Mouse (Mus musculus) kidney, embryonic 14.5 days (tissue): ENCODE data around the gene Sgip1. TPM values are rescaled to one million over a fixed set of nuclear protein-coding genes. Genes with fewer than 3 reads are reported as not detected.

Source experiments
- ATAC-seq: fragments of 200-750 bp; cut with Nextera tagmentation; 2 replicates; pipeline ENCODE4 v1.8.0; 2017; ENCODE audit warnings: moderate number of reproducible peaks, mild to moderate bottlenecking, moderate TSS enrichment, moderate library complexity; ENCODE audit not compliant: low FRiP score, low TSS enrichment
- H3K27ac ChIP-seq: fragments of 300-500 bp; sonication (generic); 2 replicates; pipeline ENCODE4 v1.5.1; 2014; ENCODE audit warnings: low read depth, mild to moderate bottlenecking, low read length, moderate library complexity, mixed read lengths
- H3K27me3 ChIP-seq: fragments of 300-500 bp; sonication (generic); 2 replicates; pipeline ENCODE4 v1.6.1; 2014; ENCODE audit warnings: mild to moderate bottlenecking, low read length; ENCODE audit not compliant: control insufficient read depth, insufficient read depth
- H3K36me3 ChIP-seq: fragments of 300-500 bp; sonication (generic); 2 replicates; pipeline ENCODE4 v1.6.1; 2014; ENCODE audit warnings: low read length, mixed read lengths; ENCODE audit not compliant: control insufficient read depth, insufficient read depth
- H3K4me1 ChIP-seq: fragments of 300-500 bp; sonication (generic); 2 replicates; pipeline ENCODE4 v1.6.1; 2014; ENCODE audit warnings: low read length, mixed read lengths; ENCODE audit not compliant: control insufficient read depth, insufficient read depth
- H3K4me2 ChIP-seq: fragments of 300-500 bp; sonication (generic); replicated peaks from 2 replicates; pipeline ENCODE4 v1.6.1; 2014; ENCODE audit warnings: low read depth, mild to moderate bottlenecking, low read length
- H3K4me3 ChIP-seq: fragments of 300-500 bp; sonication (generic); 2 replicates; pipeline ENCODE4 v1.5.1; 2014; ENCODE audit warnings: mild to moderate bottlenecking, low read length
- H3K9ac ChIP-seq: fragments of 300-500 bp; sonication (generic); 2 replicates; pipeline ENCODE4 v1.6.1; 2014; ENCODE audit warnings: low read depth, mild to moderate bottlenecking, low read length, moderate library complexity
- H3K9me3 ChIP-seq: fragments of 300-500 bp; sonication (generic); 2 replicates; pipeline ENCODE4 v1.6.1; 2016; ENCODE audit warnings: low read length; ENCODE audit not compliant: control insufficient read depth
- WGBS: fragments of 180-500 bp; shearing (Covaris S2); extraction: QIAGEN DNeasy Blood & Tissue Kit; methylation state at CpG from one replicate; pipeline ENCODE4 v1.1.7; 2014; 5-methylcytosine and 5-hydroxymethylcytosine counted together
- polyA plus RNA-seq: library from polyadenylated mRNA; unstranded; fragments of >200 nt; fragmentation: Nextera tagmentation; extraction: Ambion mirVana; gene quantifications from 2 replicates; pipeline ENCODE4 v1.2.1, GENCODE M21; 2014

The Sgip1 gene
- polyA plus RNA-seq, 1 experiment from 2014 or later, result 8.8 TPM

DNA sequence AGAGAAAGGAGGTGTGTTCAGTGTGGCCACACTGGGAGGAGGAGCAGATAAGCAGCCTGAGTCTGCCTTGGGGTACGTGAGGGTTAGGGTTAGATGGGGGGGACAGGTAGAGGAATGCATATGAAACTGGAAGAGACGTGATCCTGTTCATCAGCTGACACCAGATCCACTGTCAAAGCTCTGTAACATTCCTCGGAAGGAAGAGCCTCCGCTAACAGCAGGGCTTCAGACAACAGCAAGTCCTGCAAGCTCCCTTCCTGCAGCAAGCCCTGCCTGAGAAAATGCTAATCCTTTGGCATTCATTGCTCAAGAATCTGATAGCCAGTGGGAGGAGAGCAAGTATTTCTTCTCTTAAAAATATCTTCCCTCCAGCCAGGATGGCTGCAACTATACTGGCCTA lies 272.4 kb downstream of the Sgip1 start:
- peak; percentile 68 for ATAC-seq
- 18% methylated on average over 4 of the region's 4 CpGs for WGBS

More for the DNA sequence above, 272.4 kb downstream of the Sgip1 start:
- Histone ChIP-seq H3K27ac (no peak overlapping the region), H3K4me3 (no peak overlapping the region), H3K4me2 (no peak overlapping the region; the same call in 1 of the 2 replicates), H3K9ac (no peak overlapping the region), H3K27me3 (no peaks in the 10 kb centered on the region), H3K36me3 (no peaks in the 10 kb centered on the region), H3K4me1 (peaks cover 6% of the 10 kb centered on the region; the same call in 1 of the 2 replicates), H3K9me3 (no peaks in the 10 kb centered on the region)

Other genes starting within 250 kb of the Sgip1 start
- gene Tctex1d1, start 237.3 kb downstream of the Sgip1 start, polyA plus RNA-seq, result 0.58 and 0.76 TPM in 2 replicates